In genomic region chr15:79684616-79685015, GRCm38 (mm10) we compare ENCODE assay signal across 1 mouse cellular context.
A peak's percentile ranks its signal among the peaks of the same experiment; 100 is the strongest.
TF ChIP-seq lines count a peak whose summit lies in the region.

No protein-coding gene starts in this region.

TF ChIP-seq in CH12.LX, 34 proteins besides CTCF, POLR2A, EP300 and RAD21:
- TF ChIP-seq ZC3H11A (IDR thresholded peaks at IDR 0.05; ENCODE audit: low read depth, low read length): no peak
- no peak for TF ChIP-seq BHLHE40 (IDR thresholded peaks at IDR 0.05; ENCODE audit: low read depth, low read length)
- TF ChIP-seq MXI1 (IDR thresholded peaks at IDR 0.05; ENCODE audit: low read depth, low read length): 0 out of 2 replicates have a peak, but pooled peaks have one; percentile 29
- TF ChIP-seq KAT2A (IDR thresholded peaks at IDR 0.05; ENCODE audit: insufficient replicate concordance, low read length): no peak
- no peak for TF ChIP-seq SMC3 (IDR thresholded peaks at IDR 0.05; ENCODE audit: low read depth, low read length)
- 0 out of 2 replicates have a peak, but pooled peaks have one; percentile 34 for TF ChIP-seq CHD1 (IDR thresholded peaks at IDR 0.05; ENCODE audit: low read depth, low read length)
- no peak for TF ChIP-seq USF2 (conservative IDR thresholded peaks at IDR 0.05; ENCODE audit: low read depth, low read length)
- no peak for TF ChIP-seq TCF12 (IDR thresholded peaks at IDR 0.05; ENCODE audit: low read depth, low read length)
- TF ChIP-seq ETS1 (conservative IDR thresholded peaks at IDR 0.05; ENCODE audit: low read depth, low read length): no peak
- TF ChIP-seq USF1 (IDR thresholded peaks at IDR 0.05; ENCODE audit: low read depth, low read length): no peak
- TF ChIP-seq JUN (IDR thresholded peaks at IDR 0.05; ENCODE audit: insufficient read depth, low read depth, low read length): no peak
- no peak for TF ChIP-seq NELFE (IDR thresholded peaks at IDR 0.05; ENCODE audit: low read depth, low read length)
- no peak for TF ChIP-seq MAX (IDR thresholded peaks at IDR 0.05; ENCODE audit: low read length)
- 0 out of 2 replicates have a peak, but pooled peaks have one; percentile 53 for TF ChIP-seq UBTF (IDR thresholded peaks at IDR 0.05; ENCODE audit: low read depth, low read length)
